Mouse (Mus musculus): ENCODE data around the gene Tmem206.

- TF ChIP-seq CTCF (IDR thresholded peaks at IDR 0.05; ENCODE audit: control insufficient read depth, insufficient read depth, low read length) (no peak), POLR2A (IDR thresholded peaks at IDR 0.05; ENCODE audit: borderline replicate concordance, control insufficient read depth, low read depth, low read length) (no peak)
Measured at GRCm38 (mm10) chr1:191328019-191328441, 2.3 kb downstream of the Tmem206 start.
